Mouse (Mus musculus) midbrain, postnatal 0 days (tissue): Measurements from ENCODE around the gene Prelp. TPM values are rescaled to one million over a fixed set of nuclear protein-coding genes. Genes with fewer than 3 reads are reported as not detected.

Experiments
- ATAC-seq: fragments of 200-750 bp; cut with Nextera tagmentation; 2 replicates; pipeline ENCODE4 v1.8.0; 2017; ENCODE audit warnings: moderate number of reproducible peaks, mild to moderate bottlenecking, moderate TSS enrichment, moderate library complexity; ENCODE audit not compliant: low FRiP score
- DNase-seq: peaks from one replicate; pipeline ENCODE4 v3.0.0-alpha.2; 2015; ENCODE audit warnings: low spot score
- H3K27ac ChIP-seq: fragments of 300-500 bp; sonication (generic); 2 replicates; pipeline ENCODE4 v1.5.1; 2014; ENCODE audit warnings: low read depth, mild to moderate bottlenecking, low read length, mixed read lengths
- H3K27me3 ChIP-seq: fragments of 300-500 bp; sonication (generic); 2 replicates; pipeline ENCODE4 v1.6.1; 2014; ENCODE audit warnings: low read length, control low read depth, mixed read lengths; ENCODE audit not compliant: insufficient read depth
- H3K36me3 ChIP-seq: fragments of 300-500 bp; sonication (generic); 2 replicates; pipeline ENCODE4 v1.6.1; 2014; ENCODE audit warnings: low read length, control low read depth, mixed read lengths; ENCODE audit not compliant: insufficient read depth
- H3K4me1 ChIP-seq: fragments of 300-500 bp; sonication (generic); 2 replicates; pipeline ENCODE4 v1.6.1; 2014; ENCODE audit warnings: mild to moderate bottlenecking, control low read depth, antibody characterized with exemption, low read length, mixed read lengths; ENCODE audit not compliant: insufficient read depth
- H3K4me2 ChIP-seq: fragments of 300-500 bp; sonication (generic); 2 replicates; pipeline ENCODE4 v1.6.1; 2014; ENCODE audit warnings: low read depth, mild to moderate bottlenecking, low read length, mixed read lengths; ENCODE audit not compliant: poor library complexity, severe bottlenecking
- H3K4me3 ChIP-seq: fragments of 300-500 bp; sonication (generic); 2 replicates; pipeline ENCODE4 v1.5.1; 2014; ENCODE audit warnings: low read depth, mild to moderate bottlenecking, low read length, moderate library complexity
- H3K9ac ChIP-seq: fragments of 300-500 bp; sonication (generic); replicated peaks from 2 replicates; pipeline ENCODE4 v1.6.1; 2014; ENCODE audit warnings: mild to moderate bottlenecking, low read length, moderate library complexity, mixed read lengths; ENCODE audit not compliant: poor library complexity, severe bottlenecking
- H3K9me3 ChIP-seq: fragments of 300-500 bp; sonication (generic); 2 replicates; pipeline ENCODE4 v1.6.1; 2016; ENCODE audit warnings: low read length, control low read depth
- CTCF ChIP-seq: IDR thresholded peaks from 2 replicates; pipeline ENCODE4 v1.5.1; 2016; ENCODE audit warnings: antibody characterized with exemption, mild to moderate bottlenecking
- WGBS: fragments of 180-500 bp; shearing (Covaris S2); extraction: QIAGEN DNeasy Blood & Tissue Kit; methylation state at CpG from one replicate; pipeline ENCODE4 v1.1.7; 2014; 5-methylcytosine and 5-hydroxymethylcytosine counted together
- polyA plus RNA-seq: library from polyadenylated mRNA; unstranded; fragments of >200 nt; fragmentation: Nextera tagmentation; extraction: Ambion mirVana; gene quantifications from 2 replicates; pipeline ENCODE4 v1.2.1, GENCODE M21; 2015
- total RNA-seq: library from RNA; depleted of rRNA; stranded (reverse); fragments of >200 nt; gene quantifications from 2 replicates; pipeline ENCODE4 v1.2.3, GENCODE M21; 2014; rRNA removed

Prelp gene
- total RNA-seq = 4.6 and 7.9 TPM in 2 replicates
- polyA plus RNA-seq = 5.0 and 5.4 TPM in 2 replicates

DNA sequence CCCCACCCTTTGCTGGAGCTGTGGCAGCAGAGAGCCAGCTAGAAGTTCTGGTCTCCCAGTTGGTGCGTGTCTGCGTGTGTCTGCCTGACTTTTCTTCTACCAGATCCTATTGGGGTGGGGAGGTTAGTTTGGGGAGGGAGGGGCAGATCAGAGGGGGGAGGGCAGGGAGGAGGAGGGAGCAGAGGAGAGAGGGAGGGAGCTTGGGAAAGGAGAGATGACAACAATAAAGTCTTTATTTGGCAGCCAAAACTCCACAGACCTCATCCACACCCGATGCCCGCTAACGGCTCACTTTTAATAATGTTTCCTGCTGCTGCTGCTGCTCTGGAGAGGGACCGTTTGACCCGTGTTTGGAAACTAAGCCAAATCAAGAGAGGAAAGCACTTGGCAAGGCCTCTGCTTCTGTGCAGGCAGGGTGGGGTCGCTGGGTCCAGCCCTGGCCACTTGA lies at the start of gene Prelp:
Gene Prelp, minus strand, starts transcription at position 111 of the 448 bp plus-strand sequence.
- H3K4me1 ChIP-seq = peaks cover 8% of the 10 kb centered on the region; the same call in 1 of the 2 replicates
- no peak within 1 kb of the TSS for H3K9ac ChIP-seq
- no peak for TF ChIP-seq CTCF
- no peak within 1 kb of the TSS for H3K4me3 ChIP-seq
- H3K4me2 ChIP-seq = no peak within 1 kb of the TSS
- DNase-seq (peak; percentile 58), ATAC-seq (no peak)
- 19% methylated on average over 8 of the region's 8 CpGs for WGBS
- peak within 1 kb of the TSS; percentile 26; the same call in 1 of the 2 replicates for H3K27ac ChIP-seq
- H3K27me3 ChIP-seq = no peaks in the 10 kb centered on the region
- no peaks in the 10 kb centered on the region for H3K9me3 ChIP-seq
- H3K36me3 ChIP-seq = no peaks in the 10 kb centered on the region

- WGBS = 85% methylated on average over 8 of the region's 8 CpGs
- DNase-seq (no peak), ATAC-seq (no peak)
- Histone ChIP-seq H3K27ac (no peak overlapping the region), H3K9ac (no peak overlapping the region), H3K4me2 (no peak overlapping the region), H3K4me3 (no peak overlapping the region), H3K4me1 (no peaks in the 10 kb centered on the region), H3K36me3 (no peaks in the 10 kb centered on the region), H3K27me3 (no peaks in the 10 kb centered on the region), H3K9me3 (no peaks in the 10 kb centered on the region)
- TF ChIP-seq CTCF = no peak
Observed at GRCm38 (mm10) chr1:133969427-133969826, 48.2 kb upstream of the Prelp start.

GRCm38 (mm10) chr1:133968788-133969325 lies 47.6 kb upstream of the Prelp start:
- 70% methylated on average over 4 of the region's 4 CpGs for WGBS

GRCm38 (mm10) chr1:133967481-133968017 lies 46.3 kb upstream of the Prelp start:
- DNase-seq (no peak), ATAC-seq (no peak)
- Histone ChIP-seq H3K4me1 (no peaks in the 10 kb centered on the region), H3K4me3 (no peak overlapping the region), H3K9me3 (no peaks in the 10 kb centered on the region), H3K27me3 (no peaks in the 10 kb centered on the region), H3K9ac (no peak overlapping the region), H3K4me2 (no peak overlapping the region), H3K27ac (no peak overlapping the region), H3K36me3 (no peaks in the 10 kb centered on the region)
- 78% methylated on average over 7 of the region's 7 CpGs for WGBS
- no peak for TF ChIP-seq CTCF

More at GRCm38 (mm10) chr1:133968788-133969325, 47.6 kb upstream of the Prelp start:
- no peak for DNase-seq
- Histone ChIP-seq H3K36me3 (no peaks in the 10 kb centered on the region), H3K9me3 (no peaks in the 10 kb centered on the region), H3K27me3 (no peaks in the 10 kb centered on the region), H3K9ac (no peak overlapping the region), H3K4me2 (no peak overlapping the region), H3K4me3 (no peak overlapping the region), H3K27ac (no peak overlapping the region), H3K4me1 (no peaks in the 10 kb centered on the region)
- no peak for TF ChIP-seq CTCF
- no peak for ATAC-seq

DNA sequence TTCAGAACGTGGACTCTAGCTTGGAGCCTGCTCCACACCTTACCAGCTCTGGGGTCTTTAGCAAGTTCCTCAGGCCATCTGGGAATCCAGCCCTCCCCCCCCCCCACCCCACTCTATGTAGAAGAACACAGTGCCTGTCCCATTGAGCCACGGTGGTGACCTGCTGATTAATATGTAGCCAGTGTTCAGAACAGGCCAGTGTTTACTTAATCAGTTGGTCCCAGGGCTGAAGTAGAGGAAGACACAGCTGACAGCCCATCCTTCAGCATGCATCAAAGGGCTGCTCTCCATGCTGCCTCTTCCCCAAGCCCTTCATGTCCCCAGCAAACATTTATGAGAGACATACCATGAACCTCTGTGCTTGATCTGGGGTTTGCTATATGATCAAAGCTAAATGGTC lies 44.8 kb upstream of the Prelp start:
- no peak for DNase-seq
- ATAC-seq = no peak
- Histone ChIP-seq H3K4me2 (no peak overlapping the region), H3K27me3 (no peaks in the 10 kb centered on the region), H3K27ac (no peak overlapping the region), H3K4me1 (no peaks in the 10 kb centered on the region), H3K9ac (no peak overlapping the region), H3K4me3 (no peak overlapping the region), H3K9me3 (no peaks in the 10 kb centered on the region), H3K36me3 (no peaks in the 10 kb centered on the region)
- WGBS = 65% methylated on average over 2 of the region's 2 CpGs
- TF ChIP-seq CTCF = no peak

DNA sequence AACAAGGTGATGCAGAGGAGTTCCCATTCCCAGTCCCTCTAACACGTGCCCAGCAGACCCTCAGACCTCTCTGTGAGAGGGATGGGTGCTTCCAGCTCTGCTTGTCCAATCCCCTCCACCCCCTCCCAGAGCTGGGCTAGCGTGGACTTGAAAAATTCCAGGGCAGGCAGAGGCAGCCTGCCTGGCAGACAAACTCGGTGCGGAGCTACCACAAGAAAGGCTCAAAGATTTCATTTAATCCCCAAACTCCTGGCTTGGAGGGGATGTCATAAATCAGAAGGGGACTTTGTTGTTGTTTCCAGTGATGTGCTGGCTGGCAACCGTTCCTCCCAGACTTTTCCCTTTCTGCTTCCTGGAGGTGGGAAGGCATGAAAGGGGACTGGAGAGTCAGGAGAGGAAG lies 44.1 kb upstream of the Prelp start:
- DNase-seq = no peak
- no peak for TF ChIP-seq CTCF

More for the DNA sequence above, 44.1 kb upstream of the Prelp start:
- no peaks in the 10 kb centered on the region for H3K4me1 ChIP-seq
- no peak overlapping the region for H3K4me2 ChIP-seq
- H3K27me3 ChIP-seq = no peaks in the 10 kb centered on the region
- no peaks in the 10 kb centered on the region for H3K36me3 ChIP-seq
- no peaks in the 10 kb centered on the region for H3K9me3 ChIP-seq
- no peak overlapping the region for H3K4me3 ChIP-seq
- ATAC-seq = no peak
- H3K27ac ChIP-seq = no peak overlapping the region
- H3K9ac ChIP-seq = no peak overlapping the region
- 41% methylated on average over 5 of the region's 5 CpGs for WGBS
